Mouse (Mus musculus): ENCODE results near the gene Gcnt3.
A peak's percentile ranks its signal among the peaks of the same experiment; 100 is the strongest.

The Gcnt3 gene

GRCm38 (mm10) chr9:70037988-70038387, at the start of gene Gcnt3:
Gene Gcnt3, minus strand, starts transcription at chr9:70038088.
- no peak for DNase-seq

DNA sequence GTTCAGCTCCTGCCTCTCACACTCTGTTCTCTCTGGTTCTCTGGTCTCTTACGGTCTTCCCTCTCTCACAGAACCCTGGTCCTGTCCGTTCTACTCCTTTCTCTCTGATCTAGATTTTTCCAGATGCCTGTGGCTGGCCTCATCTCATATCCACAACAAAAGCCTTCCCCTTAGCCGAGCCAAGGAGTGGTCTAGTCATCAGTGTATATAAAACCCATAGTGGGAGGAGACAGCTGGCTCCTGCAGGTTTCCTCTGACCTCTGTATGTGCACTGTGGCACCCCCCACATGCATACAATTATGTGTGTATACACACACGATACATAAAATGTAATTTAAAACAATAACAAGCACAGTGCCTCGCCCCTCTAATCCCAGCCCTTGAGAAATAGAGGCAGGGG, 49.5 kb upstream of the Gcnt3 start:
- no peak for DNase-seq

DNA sequence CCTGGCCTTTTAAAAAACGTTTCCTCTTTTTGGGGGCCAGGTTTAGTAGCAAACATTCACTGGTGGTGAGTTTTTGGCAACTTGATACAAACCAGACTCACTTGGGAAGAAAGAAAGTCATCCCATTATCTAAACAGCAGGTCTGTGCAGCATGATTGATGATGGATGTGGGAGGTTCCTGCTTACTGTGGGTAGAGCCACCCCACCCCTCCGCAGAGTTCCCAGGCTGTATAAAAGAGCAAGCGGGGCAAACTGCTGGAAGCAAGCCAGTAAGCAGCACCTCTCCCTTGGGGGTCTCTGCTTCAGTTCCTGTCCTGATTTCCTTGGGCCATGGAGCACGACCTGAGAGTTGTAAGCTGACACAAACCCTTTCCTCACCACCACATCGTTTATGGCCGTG, 48.2 kb upstream of the Gcnt3 start:
- peak in 1 of 2 experiments; percentile 23 for DNase-seq

DNA sequence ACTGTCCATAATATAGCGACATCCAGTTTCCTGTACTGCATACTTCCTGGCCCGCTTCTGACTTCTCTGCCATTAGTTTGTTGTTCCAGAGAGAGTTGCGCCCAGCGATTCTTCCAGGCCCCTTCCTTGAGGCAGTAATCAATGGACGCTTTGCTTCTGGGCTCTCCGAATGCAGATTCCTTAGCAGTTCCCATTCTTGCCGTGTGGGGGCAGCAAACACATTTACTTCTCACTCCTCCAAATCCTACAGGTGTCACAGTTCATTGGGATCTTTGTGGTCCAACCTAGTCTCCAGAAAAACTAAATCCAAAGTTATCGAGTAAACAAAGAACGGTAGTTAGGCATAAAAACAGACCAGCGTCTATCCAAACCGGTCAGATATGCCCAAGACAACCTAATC, 46.2 kb upstream of the Gcnt3 start:
- DNase-seq = peak; percentile 80 to 84

GRCm38 (mm10) chr9:70082357-70083204, 44.7 kb upstream of the Gcnt3 start:
- DNase-seq = no peak

DNA sequence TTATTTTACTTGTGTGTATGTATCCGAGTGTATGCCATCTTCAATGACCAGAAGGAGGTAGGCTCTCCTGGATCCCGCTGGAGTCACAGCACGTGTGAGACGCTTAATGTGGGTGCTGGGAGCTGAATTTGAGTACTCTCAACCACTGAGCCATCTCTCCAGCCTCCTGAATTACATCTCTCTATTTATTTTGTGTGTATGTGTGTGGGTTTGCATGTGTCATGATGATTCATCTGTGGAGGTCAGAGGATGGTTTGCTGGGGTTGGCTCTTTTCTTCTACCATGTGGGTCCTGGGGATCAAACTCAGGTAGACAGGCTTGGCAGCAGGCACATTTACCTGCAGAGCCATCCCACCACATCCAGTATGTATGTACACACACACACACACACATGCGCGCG, 43.9 kb upstream of the Gcnt3 start:
- no peak for DNase-seq

DNA sequence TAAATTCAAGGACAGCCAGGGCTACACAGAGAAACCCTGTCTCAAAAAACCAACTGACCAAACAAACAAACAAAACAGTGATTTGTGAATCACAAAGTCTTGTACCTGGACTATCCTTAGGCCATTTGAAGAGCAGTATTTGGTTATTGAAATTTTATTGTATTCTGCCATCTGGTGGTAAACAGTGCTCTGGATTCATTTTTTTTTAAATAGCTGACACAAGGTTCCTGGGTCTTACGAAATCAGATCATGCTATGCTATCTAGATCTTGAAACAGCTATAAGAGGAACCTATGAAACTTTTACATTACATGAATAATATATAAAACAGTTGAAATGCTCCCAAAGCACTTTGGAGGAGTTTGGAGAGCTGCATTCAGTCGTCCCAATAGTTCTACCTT, 43.1 kb upstream of the Gcnt3 start:
- no peak for DNase-seq

GRCm38 (mm10) chr9:70080027-70080800, 42.3 kb upstream of the Gcnt3 start:
- DNase-seq = no peak

DNA sequence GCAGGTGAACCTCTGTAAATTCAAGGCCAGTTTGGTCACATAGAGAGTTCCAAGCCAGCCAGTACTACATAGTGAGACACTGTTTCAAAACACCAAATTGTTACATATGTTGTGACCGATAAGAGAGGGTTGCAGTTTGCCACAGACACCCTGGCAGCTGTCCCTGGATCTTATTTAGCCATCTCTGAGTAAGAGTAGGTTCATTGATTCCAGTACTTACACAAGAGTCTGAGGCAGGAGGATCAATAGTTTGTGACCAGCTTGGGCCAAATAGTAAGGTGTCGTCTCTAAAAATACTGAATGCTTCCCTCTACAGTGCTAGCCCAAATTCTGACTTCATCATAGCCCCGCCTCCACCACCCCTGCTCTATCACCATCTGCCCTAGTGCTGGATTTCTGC, 40.1 kb upstream of the Gcnt3 start:
- DNase-seq = no peak

DNA sequence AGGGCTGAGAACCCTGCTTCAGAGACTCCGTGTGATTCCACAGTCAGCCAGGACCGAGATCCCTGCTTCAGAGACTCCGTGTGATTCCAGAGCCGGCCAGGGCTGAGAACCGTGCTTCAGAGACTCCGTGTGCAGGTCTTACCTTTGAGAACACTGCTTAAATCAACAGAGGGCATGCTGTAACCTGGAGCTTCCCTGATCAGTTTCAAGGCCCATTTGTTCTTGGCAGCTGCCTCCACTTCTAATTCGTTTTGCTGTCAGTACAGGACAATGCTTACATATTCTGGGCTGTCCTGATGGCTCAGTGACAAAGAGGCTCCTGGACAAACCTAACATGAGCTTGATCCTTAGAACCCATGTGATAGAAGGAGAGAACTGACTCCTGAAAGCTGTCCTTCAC, 39.3 kb upstream of the Gcnt3 start:
- no peak for DNase-seq

DNA sequence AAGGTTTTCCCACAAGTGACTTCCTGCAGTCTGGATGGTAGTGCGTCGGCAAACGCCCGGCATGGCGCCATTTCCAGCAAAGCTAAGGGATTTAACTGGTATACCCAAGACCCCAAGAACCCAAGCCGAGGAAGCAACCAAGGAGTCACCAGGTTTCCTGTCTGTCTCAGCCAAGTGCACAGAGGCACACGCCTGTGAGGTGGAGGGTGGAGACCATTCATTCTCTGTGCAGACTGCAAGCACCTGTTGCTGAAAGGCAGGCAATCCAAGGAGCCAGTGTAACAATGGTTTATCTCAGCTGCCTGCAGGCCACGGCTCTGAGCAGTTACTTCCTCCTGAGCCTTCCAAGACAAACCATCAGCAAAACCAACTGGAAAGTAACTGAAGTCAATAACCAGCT, 34.5 kb upstream of the Gcnt3 start:
- no peak for DNase-seq

DNA sequence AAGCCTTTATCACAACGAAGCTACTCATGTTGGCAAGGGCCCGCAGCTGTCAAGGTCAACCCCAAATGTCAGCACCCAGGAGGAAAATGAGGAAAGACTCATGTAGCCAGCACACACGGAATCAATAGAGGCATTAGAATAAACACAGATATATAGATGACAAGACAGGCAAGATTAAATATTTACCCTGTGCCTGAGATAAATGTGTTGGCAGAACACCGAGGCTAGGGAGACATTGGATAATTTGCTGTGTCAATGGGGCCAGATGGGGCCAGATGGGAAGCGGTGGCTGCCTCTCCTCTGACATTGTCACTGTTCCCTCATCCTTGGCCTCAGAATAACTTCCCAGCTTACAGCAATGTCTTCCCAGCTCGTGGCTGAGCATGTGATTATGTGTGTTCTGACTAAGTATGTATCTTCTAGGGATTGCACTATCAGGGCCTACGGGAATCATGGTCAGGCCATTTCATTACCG, 32.1 kb upstream of the Gcnt3 start:
- peak; percentile 27 to 49 for DNase-seq

- DNase-seq = no peak
Observed at GRCm38 (mm10) chr9:70067497-70067896, 29.6 kb upstream of the Gcnt3 start.

DNA sequence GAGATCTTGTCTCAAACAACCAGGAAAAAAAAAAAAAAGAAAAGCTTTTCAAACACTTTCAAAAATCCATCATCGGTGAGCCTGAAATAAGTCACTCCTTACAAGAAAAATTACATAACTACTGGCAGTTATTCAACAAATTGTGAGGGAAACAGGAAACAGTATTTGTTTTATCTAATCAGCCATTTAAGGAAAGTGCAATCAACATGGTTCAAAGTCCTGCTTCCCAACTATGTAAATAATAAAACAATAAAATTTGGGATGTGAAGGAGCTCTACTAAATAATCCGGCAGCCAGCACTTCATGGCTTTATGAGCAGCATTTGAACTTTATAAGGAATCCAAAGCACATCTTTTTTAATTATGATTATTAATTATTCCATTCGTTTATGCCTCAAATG, 24.1 kb upstream of the Gcnt3 start:
- no peak for DNase-seq

GRCm38 (mm10) chr9:70053411-70053810, 15.5 kb upstream of the Gcnt3 start:
- no peak for DNase-seq

GRCm38 (mm10) chr9:70052730-70053129, 14.8 kb upstream of the Gcnt3 start:
- DNase-seq = no peak

GRCm38 (mm10) chr9:70049839-70050238, 12.0 kb upstream of the Gcnt3 start:
- no peak for DNase-seq

DNA sequence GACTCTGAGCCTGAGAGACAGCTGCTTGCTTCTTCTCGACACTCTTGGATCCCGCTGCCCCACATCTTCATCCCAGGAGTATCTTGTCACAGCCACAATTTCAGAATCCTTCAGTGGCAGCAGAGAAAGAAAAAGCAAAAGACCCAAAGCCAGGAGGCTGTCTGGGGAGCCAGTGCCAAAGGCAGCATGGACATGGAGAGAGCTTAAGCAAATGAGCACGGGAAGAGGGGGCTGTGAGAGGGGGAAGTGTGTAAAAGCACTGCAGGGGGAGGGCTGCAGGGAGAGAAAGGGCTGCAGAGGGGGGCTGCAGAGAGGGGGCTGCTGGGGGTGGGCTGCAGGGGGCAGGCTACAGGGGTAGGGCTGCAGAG, 11.5 kb upstream of the Gcnt3 start:
- DNase-seq = peak; percentile 10 to 11

GRCm38 (mm10) chr9:70048751-70049415, 11.0 kb upstream of the Gcnt3 start:
- peak; percentile 56 to 59 for DNase-seq

- no peak for DNase-seq
Observed at GRCm38 (mm10) chr9:70048280-70048679, 10.4 kb upstream of the Gcnt3 start.

- no peak for DNase-seq
Observed at GRCm38 (mm10) chr9:70047839-70048238, 10.0 kb upstream of the Gcnt3 start.

- no peak for DNase-seq
Observed at GRCm38 (mm10) chr9:70046255-70046654, 8.4 kb upstream of the Gcnt3 start.

- DNase-seq = no peak
Observed at GRCm38 (mm10) chr9:70044865-70045264, 7.0 kb upstream of the Gcnt3 start.

- DNase-seq = no peak
Observed at GRCm38 (mm10) chr9:70042935-70043334, 5.0 kb upstream of the Gcnt3 start.
